23 mouse cellular contexts compared by ENCODE assay signal in the genomic region with DNA sequence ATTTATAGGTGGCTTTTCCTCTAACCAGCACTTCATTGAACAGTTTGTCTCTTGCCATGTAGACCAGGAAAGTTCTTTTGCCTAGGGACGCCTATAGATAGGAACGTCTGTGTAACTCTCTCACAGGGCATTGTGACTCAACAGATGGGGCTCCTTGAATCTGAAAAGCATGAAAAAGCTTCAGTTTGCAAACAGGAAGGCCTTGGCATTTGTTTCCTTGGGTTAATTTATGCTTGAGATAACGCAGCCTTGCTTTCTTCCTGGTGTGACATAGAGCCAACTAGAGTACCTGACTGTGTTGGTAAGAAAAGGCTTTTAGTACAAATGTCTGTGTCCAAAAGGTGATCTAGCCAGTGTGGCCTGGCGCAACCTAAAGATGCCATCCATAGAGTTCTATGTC.
"Had no signal": no experiment of that assay in that cellular context is flagged by ENCODE, and none has a peak within 500 bp of the region (broad histone marks: within the 10 kb centered on the region; RNA-seq: fewer than 3 reads in every experiment).

No protein-coding gene starts in this region.

- H3K4me2 ChIP-seq: limb, embryonic 12.5 days; limb, embryonic 15.5 days; lung, embryonic 15.5 days; midbrain, embryonic 13.5 days; neural tube, embryonic 13.5 days; stomach, embryonic 15.5 days had no signal

- H3K27me3 ChIP-seq: kidney, embryonic 15.5 days; limb, embryonic 12.5 days; limb, embryonic 15.5 days; lung, embryonic 15.5 days; megakaryocyte, embryonic 14.5 days; midbrain, embryonic 13.5 days; neural tube, embryonic 13.5 days; stomach, embryonic 15.5 days had no signal

- ATAC-seq: intestine, postnatal 0 days; midbrain, embryonic 13.5 days; midbrain, embryonic 16.5 days had no signal

- H3K4me3 ChIP-seq: kidney, embryonic 15.5 days; limb, embryonic 12.5 days; limb, embryonic 15.5 days; lung, embryonic 15.5 days; midbrain, embryonic 10.5 days; midbrain, embryonic 13.5 days; myocyte; neural tube, embryonic 13.5 days; stomach, embryonic 15.5 days had no signal

- H3K27ac ChIP-seq: limb, embryonic 12.5 days; limb, embryonic 15.5 days; lung, embryonic 15.5 days; midbrain, embryonic 10.5 days; midbrain, embryonic 13.5 days; neural tube, embryonic 13.5 days; stomach, embryonic 15.5 days had no signal

- H3K9me3 ChIP-seq: kidney, embryonic 15.5 days; limb, embryonic 12.5 days; limb, embryonic 15.5 days; lung, embryonic 15.5 days; megakaryocyte, embryonic 14.5 days; midbrain, embryonic 10.5 days; midbrain, embryonic 13.5 days; neural tube, embryonic 13.5 days; stomach, embryonic 15.5 days had no signal

- DNase-seq: kidney, adult 2 months; kidney, postnatal 14 days; kidney, postnatal 4 days; left cerebral cortex, postnatal 4 days; lung, adult 18-20 months; lung, postnatal 10 days; lung, postnatal 36 days; retina, postnatal 1 day; right cerebral cortex, postnatal 25 days; spleen, adult 18-20 months; thymus, postnatal 25 days had no signal

- H3K9ac ChIP-seq: kidney, embryonic 15.5 days; limb, embryonic 12.5 days; limb, embryonic 15.5 days; lung, embryonic 15.5 days; midbrain, embryonic 13.5 days; neural tube, embryonic 13.5 days; stomach, embryonic 15.5 days had no signal
